Mouse (Mus musculus) MEL (cell line): ENCODE measurements around the gene Banf1. TPM values are rescaled to one million over a fixed set of nuclear protein-coding genes. Genes with fewer than 3 reads are reported as not detected.
"Not testable (repeated sequence)": the region's sequence is repeated elsewhere in the genome, so short reads cannot be mapped to it uniquely, and the experiment has no call there.

Source experiments
- DNase-seq: peaks from one replicate; pipeline ENCODE4 v3.0.0; 2011; ENCODE audit warnings: low read depth, low spot score
- H3K27ac ChIP-seq: 2 replicates; pipeline ENCODE4 v1.5.1; 2012; ENCODE audit warnings: low read depth, mild to moderate bottlenecking, control low read depth, low read length, moderate library complexity; ENCODE audit not compliant: control insufficient read depth
- H3K27me3 ChIP-seq, 2 experiments: fragments of 150-350 bp in 1 of 2; sonication (generic) in 1 of 2; 2 replicates each; pipeline ENCODE4 v1.6.1; 2012; ENCODE audit warnings: low read length in 2 of 2, mild to moderate bottlenecking in 2 of 2, improper control_type of control experiment in 1 of 2, moderate library complexity in 1 of 2; ENCODE audit not compliant: insufficient read depth in 2 of 2, control insufficient read depth in 1 of 2
- H3K36me3 ChIP-seq, 2 experiments: 2 replicates each; pipeline ENCODE4 v1.6.1; 2012 to 2014; ENCODE audit warnings: low read length in 2 of 2, improper control_type of control experiment in 1 of 2, inconsistent platforms in 1 of 2, mild to moderate bottlenecking in 1 of 2; ENCODE audit not compliant: insufficient read depth in 2 of 2, control insufficient read depth in 1 of 2
- H3K4me1 ChIP-seq, 2 experiments: fragments of 150-350 bp in 1 of 2; sonication (generic) in 1 of 2; 2 replicates each; pipeline ENCODE4 v1.6.1; 2012; ENCODE audit warnings: low read length in 2 of 2, improper control_type of control experiment in 1 of 2, mild to moderate bottlenecking in 1 of 2; ENCODE audit not compliant: insufficient read depth in 2 of 2, control insufficient read depth in 1 of 2
- H3K4me3 ChIP-seq, 2 experiments: fragments of 150-350 bp in 1 of 2; sonication (generic) in 1 of 2; 2 replicates each; pipeline ENCODE4 v1.5.1; 2012; ENCODE audit warnings: low read depth in 2 of 2, low read length in 2 of 2, mild to moderate bottlenecking in 2 of 2, moderate library complexity in 2 of 2, control low read depth in 1 of 2, improper control_type of control experiment in 1 of 2; ENCODE audit not compliant: control insufficient read depth in 1 of 2, insufficient read depth in 1 of 2
- H3K79me2 ChIP-seq: 2 replicates; pipeline ENCODE4 v1.6.1; 2012; ENCODE audit warnings: mild to moderate bottlenecking, low read length, moderate library complexity; ENCODE audit not compliant: control insufficient read depth, poor library complexity, insufficient read depth
- H3K9ac ChIP-seq: 2 replicates; pipeline ENCODE4 v1.6.1; 2012; ENCODE audit warnings: low read depth, mild to moderate bottlenecking, control low read depth, low read length, moderate library complexity; ENCODE audit not compliant: control insufficient read depth, poor library complexity, severe bottlenecking
- H3K9me3 ChIP-seq: fragments of 150-350 bp; sonication (generic); replicated peaks from 2 replicates; pipeline ENCODE4 v1.6.1; 2012; ENCODE audit warnings: mild to moderate bottlenecking, low read length, improper control_type of control experiment, moderate library complexity; ENCODE audit not compliant: insufficient read depth
- BHLHE40 ChIP-seq: IDR thresholded peaks from 2 replicates; pipeline ENCODE4 v1.6.1; 2012; ENCODE audit warnings: low read depth, mild to moderate bottlenecking, inconsistent platforms, low read length, improper control_type of control experiment, borderline replicate concordance
- CHD1 ChIP-seq: IDR thresholded peaks from 2 replicates; pipeline ENCODE4 v1.6.1; 2012; ENCODE audit warnings: low read depth, mild to moderate bottlenecking, inconsistent platforms, low read length, improper control_type of control experiment
- CTCF ChIP-seq, 3 experiments: IDR thresholded peaks in 2 of 3; conservative IDR thresholded peaks in 1 of 3; 2 replicates each; pipeline ENCODE4 v1.5.1; 2011 to 2012; ENCODE audit warnings: low read length in 3 of 3, low read depth in 2 of 3, mild to moderate bottlenecking in 2 of 3, improper control_type of control experiment in 1 of 3, inconsistent platforms in 1 of 3, mixed read lengths in 1 of 3, moderate library complexity in 1 of 3; ENCODE audit not compliant: control insufficient read depth in 1 of 3, insufficient read depth in 1 of 3, poor library complexity in 1 of 3, severe bottlenecking in 1 of 3
- E2F4 ChIP-seq: IDR thresholded peaks from 2 replicates; pipeline ENCODE4 v1.6.1; 2011; ENCODE audit warnings: low read depth, low read length, improper control_type of control experiment, borderline replicate concordance
- ELF1 ChIP-seq: IDR thresholded peaks from 2 replicates; pipeline ENCODE4 v1.6.1; 2014; ENCODE audit warnings: low read depth, mild to moderate bottlenecking, inconsistent platforms, low read length, improper control_type of control experiment, moderate library complexity
- GABPA ChIP-seq: IDR thresholded peaks from 2 replicates; pipeline ENCODE4 v1.6.1; 2012; ENCODE audit warnings: low read depth, mild to moderate bottlenecking, inconsistent platforms, low read length, improper control_type of control experiment, moderate library complexity
- HCFC1 ChIP-seq: IDR thresholded peaks from 2 replicates; pipeline ENCODE4 v1.6.1; 2012; ENCODE audit warnings: low read depth, mild to moderate bottlenecking, inconsistent platforms, low read length, improper control_type of control experiment, moderate library complexity
- MAFK ChIP-seq: IDR thresholded peaks from 2 replicates; pipeline ENCODE4 v1.6.1; 2011; ENCODE audit warnings: low read depth, mild to moderate bottlenecking, low read length, improper control_type of control experiment, borderline replicate concordance
- MXI1 ChIP-seq: IDR thresholded peaks from 2 replicates; pipeline ENCODE4 v1.6.1; 2011; ENCODE audit warnings: mild to moderate bottlenecking, low read depth, low read length, improper control_type of control experiment
- NELFE ChIP-seq: IDR thresholded peaks from 2 replicates; pipeline ENCODE4 v1.6.1; 2011; ENCODE audit warnings: low read depth, low read length, improper control_type of control experiment
- NRF1 ChIP-seq: IDR thresholded peaks from 2 replicates; pipeline ENCODE4 v1.6.1; 2014; ENCODE audit warnings: low read depth, mild to moderate bottlenecking, inconsistent platforms, low read length, improper control_type of control experiment, moderate library complexity; ENCODE audit not compliant: poor library complexity, insufficient read depth, severe bottlenecking
- POLR2A ChIP-seq, 2 experiments: IDR thresholded peaks; 2 replicates each; pipeline ENCODE4 v1.6.1; 2011 to 2012; ENCODE audit warnings: low read length in 2 of 2, mild to moderate bottlenecking in 2 of 2, control low read depth in 1 of 2, improper control_type of control experiment in 1 of 2, low read depth in 1 of 2, moderate library complexity in 1 of 2; ENCODE audit not compliant: control insufficient read depth in 1 of 2, insufficient read depth in 1 of 2, poor library complexity in 1 of 2
- POLR2AphosphoS5 ChIP-seq: IDR thresholded peaks from 2 replicates; pipeline ENCODE4 v1.6.1; 2012; ENCODE audit warnings: low read depth, borderline replicate concordance, mild to moderate bottlenecking, inconsistent platforms, low read length, moderate library complexity, mixed read lengths
- RAD21 ChIP-seq: IDR thresholded peaks from 2 replicates; pipeline ENCODE4 v1.6.1; 2011; ENCODE audit warnings: mild to moderate bottlenecking, low read depth, low read length, improper control_type of control experiment
- SIN3A ChIP-seq: IDR thresholded peaks from 2 replicates; pipeline ENCODE4 v1.6.1; 2012; ENCODE audit warnings: low read length, improper control_type of control experiment, inconsistent platforms
- SMC3 ChIP-seq: IDR thresholded peaks from 2 replicates; pipeline ENCODE4 v1.6.1; 2011; ENCODE audit warnings: low read depth, low read length, improper control_type of control experiment
- TBP ChIP-seq: IDR thresholded peaks from 2 replicates; pipeline ENCODE4 v1.8.0; 2011; ENCODE audit warnings: low read depth, low read length, improper control_type of control experiment
- ZKSCAN1 ChIP-seq: IDR thresholded peaks from 2 replicates; pipeline ENCODE4 v1.6.1; 2012; ENCODE audit warnings: low read depth, mild to moderate bottlenecking, inconsistent platforms, low read length, improper control_type of control experiment, moderate library complexity
- ZMIZ1 ChIP-seq: IDR thresholded peaks from 2 replicates; pipeline ENCODE4 v1.6.1; 2012; ENCODE audit warnings: low read depth, mild to moderate bottlenecking, inconsistent platforms, low read length, improper control_type of control experiment, moderate library complexity
- polyA plus RNA-seq, 2 experiments: library from polyadenylated mRNA; stranded (reverse) in 1 of 2; unstranded in 1 of 2; fragments of >175 nt in 1 of 2; fragments of >200 nt in 1 of 2; gene quantifications; 2 replicates each; pipeline versions ENCODE4 v1.2.1 to v1.2.4; 2012; ENCODE audit warnings: low replicate concordance in 2 of 2, low read depth in 1 of 2; ENCODE audit not compliant: insufficient read length in 2 of 2, insufficient read depth in 1 of 2, missing spikeins in 1 of 2
- total RNA-seq: library from RNA; depleted of rRNA; stranded (reverse); fragments of 300-350 nt; gene quantifications from 2 replicates; pipeline ENCODE4 v1.2.3, GENCODE M21; 2012

Gene Banf1
- total and polyA plus RNA-seq, 3 experiments, result 207 to 1,168 (median 644) TPM

GRCm38 (mm10) chr19:5407133-5407532 lies 40.2 kb upstream of the Banf1 start:
- H3K9ac ChIP-seq, result peak overlapping the region; percentile 79
- H3K27me3 ChIP-seq, result no peaks in the 10 kb centered on the region
- H3K4me1 ChIP-seq, result peaks cover 6 to 19% of the 10 kb centered on the region in 2 experiments
- peak; percentile 85 for DNase-seq
- H3K4me3 ChIP-seq, result peak overlapping the region; percentile 45 to 79
- no peaks in the 10 kb centered on the region for H3K79me2 ChIP-seq
- TF ChIP-seq SMC3 (peak; percentile 36; the same call in 1 of the 2 replicates), ELF1 (no peak), CTCF (IDR thresholded peaks at IDR 0.05 in 2 of 3, conservative IDR thresholded peaks at IDR 0.05 in 1 of 3; ENCODE audit: control insufficient read depth in 1 of 3, insufficient read depth in 1 of 3, low read depth in 2 of 3, low read length in 3 of 3, poor library complexity in 1 of 3, severe bottlenecking in 1 of 3) (peak; percentile 51 to 72 (median 62); a peak in 5 of 6 replicates), BHLHE40 (no peak), E2F4 (no peak), SIN3A (0 out of 2 replicates have a peak, but pooled peaks have one; percentile 15), RAD21 (peak; percentile 33)
- peak overlapping the region; percentile 75 for H3K27ac ChIP-seq
- H3K9me3 ChIP-seq, result no peaks in the 10 kb centered on the region
- peaks cover 0 to 3% of the 10 kb centered on the region in 2 experiments; a peak in 2 of 4 replicates for H3K36me3 ChIP-seq

- not testable (repeated sequence) for H3K9me3 ChIP-seq, H3K79me2 ChIP-seq, H3K36me3 ChIP-seq, H3K27me3 ChIP-seq
- peak; percentile 55 for DNase-seq
- peak overlapping the region; percentile 45 to 79 for H3K4me3 ChIP-seq
- H3K4me1 ChIP-seq, result peaks cover 6 to 19% of the 10 kb centered on the region in 2 experiments
- peak; percentile 28 for TF ChIP-seq SIN3A
- peak; percentile 64 for TF ChIP-seq MXI1
- peak; percentile 55 for TF ChIP-seq NRF1
- peak; percentile 28; the same call in 1 of the 2 replicates for TF ChIP-seq NELFE
- TF ChIP-seq POLR2A (IDR thresholded peaks at IDR 0.05; ENCODE audit: control insufficient read depth in 1 of 2, insufficient read depth in 1 of 2, low read depth in 1 of 2, low read length in 2 of 2, poor library complexity in 1 of 2), result peak in 1 of 2 experiments; percentile 19; a peak in 1 of 4 replicates
- TF ChIP-seq HCFC1, result 0 out of 2 replicates have a peak, but pooled peaks have one; percentile 46
- peak overlapping the region; percentile 79 for H3K9ac ChIP-seq
- peak overlapping the region; percentile 75 for H3K27ac ChIP-seq
These were observed 39.7 kb upstream of the Banf1 start for GRCm38 (mm10) chr19:5406531-5407126.

GRCm38 (mm10) chr19:5405924-5406323 lies 39.0 kb upstream of the Banf1 start:
- H3K27me3 ChIP-seq, result no peaks in the 10 kb centered on the region
- no peaks in the 10 kb centered on the region; the same call in 1 of the 2 replicates for H3K79me2 ChIP-seq
- DNase-seq, result peak; percentile 35
- no peaks in the 10 kb centered on the region for H3K9me3 ChIP-seq
- H3K4me1 ChIP-seq, result peaks cover 6 to 19% of the 10 kb centered on the region in 2 experiments
- H3K36me3 ChIP-seq, result peaks cover 0 to 3% of the 10 kb centered on the region in 2 experiments; a peak in 2 of 4 replicates
- no peak overlapping the region for H3K27ac ChIP-seq
- peak overlapping the region; percentile 49 for H3K9ac ChIP-seq
- H3K4me3 ChIP-seq, result peak overlapping the region; percentile 55 to 59
- TF ChIP-seq CHD1, result no peak
- TF ChIP-seq MAFK, result no peak
- TF ChIP-seq ZKSCAN1, result no peak
- no peak for TF ChIP-seq SMC3
- no peak for TF ChIP-seq SIN3A
- TF ChIP-seq GABPA, result no peak
- no peak for TF ChIP-seq TBP
- TF ChIP-seq POLR2AphosphoS5, result no peak
- TF ChIP-seq ZMIZ1, result no peak
